Mouse (Mus musculus) retina, postnatal 7 days (tissue): Measurements from ENCODE around the gene Syne1.

Experiments used
- DNase-seq: peaks from one replicate; pipeline ENCODE4 v3.0.0-alpha.2; 2012; ENCODE audit warnings: low read depth, low spot score

The Syne1 gene

DNA sequence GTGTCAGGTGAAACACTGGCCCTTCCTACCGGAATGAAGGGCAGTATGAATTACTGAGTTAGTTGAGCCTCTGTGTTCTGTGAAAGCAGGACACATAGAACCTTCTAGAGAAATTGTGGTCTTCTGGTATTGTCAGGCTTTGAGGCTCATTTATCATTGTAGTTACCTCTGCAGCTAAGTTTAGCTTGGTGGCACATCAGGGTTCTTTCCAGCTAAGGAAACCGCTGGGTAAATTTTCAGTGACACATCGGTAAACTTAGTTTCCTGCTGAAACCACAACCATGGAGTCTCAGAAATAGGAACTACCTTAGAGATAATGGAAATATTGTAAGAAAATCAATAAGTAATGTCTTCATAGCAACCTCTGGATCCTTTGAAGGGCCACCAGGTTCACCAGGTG is 573.9 kb downstream of the Syne1 start:
- DNase-seq = no peak

- no peak for DNase-seq
Observed at GRCm38 (mm10) chr10:4976557-4976956, 574.7 kb downstream of the Syne1 start.

GRCm38 (mm10) chr10:4974246-4974645 is 577.0 kb downstream of the Syne1 start:
- no peak for DNase-seq

- DNase-seq = no peak
Observed at GRCm38 (mm10) chr10:4972026-4972425, 579.3 kb downstream of the Syne1 start.

DNA sequence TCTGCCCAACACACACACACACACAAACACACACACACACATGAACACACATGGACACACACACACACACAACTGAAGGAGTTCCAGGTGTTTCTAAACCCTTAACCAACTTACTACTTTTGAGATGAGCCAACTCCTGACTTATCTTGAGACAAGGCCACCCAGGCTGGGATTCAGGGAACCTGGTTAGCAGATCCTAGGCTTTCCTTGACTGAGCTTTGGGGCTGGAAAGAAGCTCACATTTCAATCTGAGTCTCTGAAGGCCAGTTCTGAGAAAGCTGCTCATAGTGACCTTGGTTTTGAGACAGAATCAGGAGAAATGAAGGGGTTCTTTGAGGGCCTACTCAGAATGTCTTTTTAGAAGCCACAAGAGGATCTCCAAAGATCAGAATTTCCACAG is 579.7 kb downstream of the Syne1 start:
- DNase-seq = no peak

- no peak for DNase-seq
Observed at GRCm38 (mm10) chr10:4971156-4971555, 580.1 kb downstream of the Syne1 start.
